Mouse (Mus musculus) thymus, postnatal 0 days (tissue): ENCODE data around the gene Ankrd66. TPM values are rescaled to one million over a fixed set of nuclear protein-coding genes. Genes with fewer than 3 reads are reported as not detected.
A peak's percentile ranks its signal among the peaks of the same experiment; 100 is the strongest.
"Not testable (repeated sequence)": the region's sequence is repeated elsewhere in the genome, so short reads cannot be mapped to it uniquely, and the experiment has no call there.

Source experiments
- DNase-seq: peaks from one replicate; pipeline ENCODE4 v3.0.0-alpha.2; 2015; ENCODE audit warnings: low spot score
- polyA plus RNA-seq: library from polyadenylated mRNA; unstranded; fragments of >200 nt; fragmentation: Nextera tagmentation; extraction: Ambion mirVana; gene quantifications from 2 replicates; pipeline ENCODE4 v1.2.1, GENCODE M21; 2015

Gene Ankrd66
- polyA plus RNA-seq, 1 experiment from 2014 or later = 0.10 TPM

DNA sequence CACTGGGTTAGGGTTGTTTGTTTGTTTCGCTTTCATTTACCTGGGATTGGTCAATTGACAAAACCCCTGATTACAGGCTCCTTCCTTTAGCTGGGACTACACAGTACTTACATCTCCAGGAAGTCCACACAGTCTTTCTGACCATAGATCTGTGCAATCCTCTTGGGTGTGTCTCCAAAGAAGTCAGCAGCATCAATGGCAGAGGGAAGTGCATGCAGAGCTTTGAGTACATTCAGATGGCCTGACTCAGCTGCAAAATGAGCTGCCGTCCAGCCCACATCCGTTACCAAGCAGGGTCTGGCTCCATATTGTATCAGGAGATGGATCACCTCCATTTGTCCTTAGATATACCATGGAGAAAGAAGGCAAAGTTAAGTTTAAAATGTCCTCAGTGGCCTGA is 4.7 kb downstream of the Ankrd66 start:
- no peak for DNase-seq

DNA sequence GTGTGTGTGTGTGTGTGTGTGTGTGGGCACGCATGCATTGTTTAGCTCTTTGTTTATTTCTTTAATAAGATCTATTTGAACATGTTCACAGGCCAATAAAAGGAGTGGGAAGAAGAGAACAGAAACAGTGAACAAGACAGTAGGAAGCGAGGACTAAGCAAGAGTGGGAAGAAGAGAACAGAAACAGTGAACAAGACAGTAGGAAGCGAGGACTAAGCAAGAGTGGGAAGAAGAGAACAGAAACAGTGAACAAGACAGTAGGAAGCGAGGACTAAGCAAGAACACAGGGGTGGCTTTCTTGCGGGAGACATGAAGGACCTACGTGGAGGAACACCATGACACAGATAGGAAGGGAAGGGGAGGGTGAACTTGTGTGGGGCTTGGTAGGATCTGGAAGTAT is 6.6 kb downstream of the Ankrd66 start:
- not testable (repeated sequence) for DNase-seq

DNA sequence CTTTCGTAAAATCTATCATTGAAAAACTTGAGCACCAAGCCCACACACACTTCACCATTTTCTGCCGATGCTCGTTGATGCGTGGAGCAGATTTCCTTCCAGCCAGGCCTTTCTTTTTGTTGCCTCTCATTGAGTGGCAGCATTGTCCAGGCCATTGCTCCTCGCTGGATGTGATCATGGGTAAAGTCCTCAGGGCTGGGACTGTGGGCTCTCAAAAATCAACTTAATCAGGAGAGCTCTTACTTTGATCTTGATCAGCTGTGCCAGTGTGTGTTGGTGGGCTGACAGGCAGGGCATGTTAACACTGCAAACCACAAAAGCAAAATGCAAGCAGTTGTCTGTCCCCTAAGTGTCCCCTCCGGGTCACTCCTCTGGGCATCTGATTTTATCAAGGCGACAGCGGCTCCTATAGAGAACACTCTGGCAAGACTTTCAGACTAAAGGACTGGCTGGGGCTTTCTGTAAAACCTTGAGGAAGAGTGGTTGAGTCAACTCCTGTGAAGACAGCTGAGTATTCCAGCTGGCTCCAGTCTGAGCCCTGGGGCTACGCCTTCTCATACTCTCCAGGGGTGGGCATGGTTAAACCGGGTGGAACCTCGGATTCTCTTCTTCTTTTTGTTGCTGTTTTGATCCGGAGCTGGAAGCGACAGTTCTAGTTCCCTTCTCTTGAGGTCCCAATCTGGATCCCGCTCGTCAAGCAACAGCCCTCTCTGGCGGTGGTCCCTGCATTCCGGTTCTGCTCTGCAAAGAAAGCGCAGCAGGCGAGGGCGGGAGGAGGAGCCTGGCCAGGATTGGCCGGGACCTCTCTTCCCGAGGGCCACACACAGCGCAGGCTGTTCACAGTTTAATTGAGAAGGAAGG is 8.8 kb downstream of the Ankrd66 start:
- no peak for DNase-seq

DNA sequence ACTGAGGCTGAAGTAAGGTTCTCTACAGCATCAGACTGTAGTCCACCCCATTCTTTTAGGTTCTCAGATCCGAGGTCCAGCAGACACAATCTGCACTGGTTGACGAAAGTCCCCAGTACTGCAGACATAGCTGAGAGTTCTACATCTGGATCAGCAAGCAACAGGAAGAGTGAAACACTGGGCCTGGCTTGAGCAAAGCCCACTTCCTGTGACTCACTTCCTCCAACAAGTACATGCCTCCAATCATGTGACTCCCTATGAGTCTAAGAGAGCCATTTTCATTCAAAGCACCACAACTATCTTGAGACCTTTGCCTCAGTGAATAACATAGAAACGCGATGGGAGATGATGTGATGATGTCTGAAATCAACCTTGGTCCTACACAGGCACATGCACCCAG is 12.2 kb downstream of the Ankrd66 start:
- DNase-seq = no peak

DNA sequence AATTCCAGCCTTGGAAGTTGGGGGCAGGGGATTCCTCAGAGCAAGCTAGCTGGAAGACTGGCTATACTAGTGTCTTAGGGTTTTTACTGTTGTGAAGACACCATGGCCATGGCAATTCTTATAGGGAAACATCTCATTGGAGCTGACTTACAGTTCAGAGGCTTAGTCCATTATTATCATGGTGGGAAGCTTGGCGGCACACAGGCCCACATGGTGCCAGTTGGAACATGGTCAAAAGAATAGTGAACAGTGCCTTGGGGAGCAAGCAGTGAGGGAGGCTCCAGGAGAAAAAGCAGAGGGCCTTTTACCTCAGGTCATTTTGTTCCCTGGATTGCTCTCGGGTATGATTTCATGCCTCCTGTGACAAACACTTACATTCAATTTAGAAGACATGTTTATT is 12.9 kb downstream of the Ankrd66 start:
- DNase-seq = no peak

DNA sequence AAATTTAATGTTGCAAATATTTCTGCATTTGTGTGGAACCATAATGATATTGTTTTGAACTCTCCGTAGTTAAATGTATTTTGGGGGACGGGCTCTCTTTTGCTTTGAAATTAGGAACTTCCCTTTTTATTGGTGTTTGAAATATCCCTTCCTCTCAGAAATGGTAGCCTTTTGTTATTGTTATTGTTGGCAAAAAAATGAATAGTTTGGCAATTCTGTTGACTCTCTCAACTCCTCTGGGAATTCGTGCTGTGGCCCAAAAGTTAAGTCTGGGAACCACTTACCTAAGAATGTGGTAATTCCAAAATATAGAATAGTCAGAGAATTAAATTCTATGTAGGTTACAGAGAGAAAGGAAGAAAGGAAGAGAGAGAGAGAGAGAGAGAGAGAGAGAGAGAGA is 23.3 kb downstream of the Ankrd66 start:
- DNase-seq = no peak

DNA sequence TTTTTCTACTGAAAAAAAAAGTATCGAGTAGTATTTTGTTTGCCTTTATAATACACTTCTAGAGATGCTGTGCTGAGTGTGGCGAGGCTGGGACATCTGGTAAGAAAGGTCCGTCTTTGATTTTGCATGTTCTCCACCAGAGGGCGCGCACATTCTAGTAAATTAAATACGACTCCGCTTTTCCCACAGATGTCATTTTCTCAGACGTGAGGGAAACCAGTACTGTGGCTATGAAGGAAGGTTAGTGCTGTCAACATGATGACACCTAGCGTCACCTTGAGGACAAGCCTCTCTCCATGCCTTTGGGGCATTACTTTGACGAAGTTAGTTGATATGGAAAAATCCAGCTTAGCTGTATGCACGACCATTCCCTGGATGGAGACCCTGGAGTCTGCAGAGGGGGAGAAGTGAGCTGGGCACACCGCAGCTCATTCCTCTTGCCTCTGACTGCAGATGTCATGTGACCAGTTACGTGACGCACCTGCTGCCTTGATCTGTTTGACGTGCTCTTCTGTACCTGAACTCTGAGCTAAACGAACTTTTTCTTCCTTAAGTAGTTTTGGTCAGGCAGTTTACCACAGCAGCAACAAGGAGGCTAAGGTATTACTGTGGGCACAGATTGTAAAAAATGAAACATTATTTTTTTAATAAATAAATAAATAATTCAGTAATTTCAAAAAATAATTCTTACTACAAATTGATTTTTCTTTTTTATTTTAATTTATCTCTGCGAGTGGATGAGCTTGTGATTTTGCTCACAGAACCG is 24.6 kb downstream of the Ankrd66 start:
- peak; percentile 68 for DNase-seq

DNA sequence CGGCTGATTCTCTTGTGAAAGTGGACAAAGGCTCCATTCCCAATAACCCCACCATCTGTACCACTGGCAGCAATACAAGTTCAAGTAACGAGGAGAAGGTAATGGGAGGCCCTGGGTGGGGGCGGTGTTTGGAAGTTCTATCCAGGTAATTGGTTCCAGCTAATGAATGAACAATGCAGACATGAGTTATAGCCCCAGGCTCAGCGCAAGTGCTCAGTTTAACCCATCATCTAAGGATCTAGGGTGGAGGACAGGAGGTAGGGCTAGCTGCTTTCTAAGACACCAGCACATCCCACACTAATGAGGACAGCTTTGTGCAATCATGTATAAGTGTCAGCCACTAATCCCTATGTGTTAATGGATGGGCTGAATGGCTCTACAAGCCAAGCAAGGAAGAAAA is 32.7 kb downstream of the Ankrd66 start:
- DNase-seq = no peak

DNA sequence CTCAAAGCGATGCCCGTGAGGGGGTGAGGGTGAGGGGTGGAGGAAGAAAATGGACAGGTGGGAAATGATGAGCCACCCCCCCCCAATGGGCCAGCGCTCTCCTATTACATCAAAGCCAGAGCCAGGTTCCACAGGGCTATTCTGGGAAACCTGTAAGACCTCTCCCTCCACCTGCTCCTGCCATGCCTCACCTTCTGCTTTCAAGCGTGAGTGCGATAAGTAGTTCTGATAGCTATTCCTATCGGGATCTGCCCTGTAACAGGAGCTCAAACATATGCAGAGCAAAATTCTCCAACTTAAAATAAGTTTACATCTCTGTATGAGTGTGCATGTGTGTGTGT is 38.9 kb downstream of the Ankrd66 start:
- DNase-seq = no peak

DNA sequence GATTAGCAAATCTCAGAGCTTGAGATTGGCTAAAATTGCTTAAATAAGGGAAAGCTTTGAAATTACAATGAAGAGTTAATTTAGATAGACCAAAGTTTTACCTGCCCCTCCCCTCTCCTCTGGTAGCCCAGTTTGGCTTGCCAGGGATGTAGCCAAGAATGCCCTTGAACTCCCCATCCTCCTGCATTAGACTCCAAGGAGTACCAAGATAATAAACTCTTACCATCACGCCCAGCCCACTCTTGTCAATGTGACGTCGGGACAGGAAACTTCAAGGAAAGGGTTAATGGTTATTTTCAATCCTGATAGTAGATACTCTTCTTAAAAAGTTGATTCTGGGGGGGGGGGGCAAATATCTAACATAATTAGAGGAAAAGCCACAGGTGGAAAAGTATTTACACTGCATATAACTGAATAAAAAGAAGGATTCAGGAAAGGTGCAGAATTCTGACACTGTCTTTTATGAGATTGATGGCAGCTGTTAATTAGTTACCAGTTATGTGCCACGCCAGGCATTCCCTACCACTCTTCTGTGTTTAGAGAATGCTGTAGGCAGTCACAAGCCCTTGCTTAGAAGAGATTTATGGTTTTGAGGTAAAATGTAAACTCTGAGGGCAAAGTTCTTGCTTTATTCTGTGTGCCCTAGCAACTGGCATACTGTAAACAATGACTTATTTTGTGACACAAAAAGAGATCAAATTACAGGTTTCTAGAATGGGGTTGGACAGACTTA is 39.4 kb downstream of the Ankrd66 start:
- DNase-seq = no peak

DNA sequence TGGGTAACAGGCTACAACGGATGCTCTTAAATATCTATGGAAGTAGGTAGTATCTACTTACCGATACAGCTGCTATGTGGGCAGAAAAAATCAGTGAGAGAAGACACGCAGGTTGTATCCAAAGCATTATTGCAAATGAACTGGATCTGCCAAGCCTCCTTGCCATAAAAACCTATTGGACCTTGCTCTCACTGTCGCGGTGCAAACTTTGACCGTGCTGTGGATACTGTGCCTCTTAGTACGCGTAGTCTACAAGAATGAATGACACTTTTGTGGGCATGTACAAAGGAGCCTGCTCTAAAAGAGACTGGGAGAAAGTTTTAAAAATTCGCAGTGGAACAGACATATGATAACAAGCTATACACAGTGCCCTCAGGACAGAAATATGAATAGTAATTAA is 40.8 kb downstream of the Ankrd66 start, which contains the start of gene Mep1a:
Gene Mep1a, minus strand, starts transcription at position 221 of the 400 bp plus-strand sequence.
- DNase-seq = no peak

DNA sequence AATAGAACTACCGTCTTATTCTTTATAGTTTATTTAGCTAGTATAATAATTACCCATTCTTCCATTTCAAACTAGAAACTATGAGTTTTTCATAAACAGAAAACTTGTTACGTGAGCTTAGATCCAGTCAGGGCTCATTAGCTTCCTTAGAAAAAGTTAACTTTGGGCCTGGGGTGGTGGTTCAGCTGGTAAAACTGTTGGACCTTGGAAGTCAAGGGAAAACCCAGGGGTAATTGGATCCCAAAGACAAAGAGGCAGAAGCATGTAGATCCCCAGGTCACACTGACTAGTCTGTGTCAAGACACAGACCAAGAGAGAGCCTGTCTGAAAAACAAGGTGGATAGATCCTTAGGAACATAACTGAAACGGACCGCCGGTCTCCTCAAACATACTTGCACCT is 41.8 kb downstream of the Ankrd66 start:
- DNase-seq = no peak

DNA sequence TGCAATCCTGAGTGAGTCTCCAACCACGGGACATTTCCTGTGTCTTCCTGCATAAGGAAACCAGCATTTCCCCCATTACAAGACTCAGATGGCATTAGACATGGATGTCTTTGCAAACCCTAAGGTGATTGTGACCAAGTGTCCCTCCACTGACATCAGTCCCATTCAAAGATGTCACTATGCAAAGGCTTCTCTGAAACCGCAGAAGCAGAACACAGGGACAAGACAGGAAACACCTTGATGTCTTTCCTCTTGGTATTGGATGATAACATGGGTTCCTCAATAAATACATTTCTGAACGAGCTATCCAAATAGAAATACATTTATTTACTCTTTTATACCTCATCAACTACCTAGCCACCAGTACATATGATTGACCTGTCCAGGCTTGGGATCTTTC is 42.2 kb downstream of the Ankrd66 start:
- no peak for DNase-seq

DNA sequence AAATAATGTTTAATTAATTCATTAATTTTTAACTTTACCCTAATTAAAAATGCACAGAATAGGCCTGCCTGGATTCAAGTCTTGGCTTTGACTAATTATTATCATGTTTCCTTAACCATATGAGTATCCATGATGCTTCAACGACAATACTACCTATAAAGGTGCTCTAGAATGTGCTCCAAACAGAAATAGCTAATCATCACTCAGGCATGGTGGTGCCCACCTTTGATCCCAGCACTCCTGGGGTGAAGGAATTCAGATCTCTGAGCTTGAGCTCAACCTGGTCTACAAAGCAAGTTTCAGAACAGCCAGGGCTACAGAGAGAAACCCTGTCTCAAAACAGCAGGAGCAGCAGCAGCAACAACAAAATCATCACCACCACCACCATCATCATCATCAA is 42.9 kb downstream of the Ankrd66 start:
- no peak for DNase-seq

DNA sequence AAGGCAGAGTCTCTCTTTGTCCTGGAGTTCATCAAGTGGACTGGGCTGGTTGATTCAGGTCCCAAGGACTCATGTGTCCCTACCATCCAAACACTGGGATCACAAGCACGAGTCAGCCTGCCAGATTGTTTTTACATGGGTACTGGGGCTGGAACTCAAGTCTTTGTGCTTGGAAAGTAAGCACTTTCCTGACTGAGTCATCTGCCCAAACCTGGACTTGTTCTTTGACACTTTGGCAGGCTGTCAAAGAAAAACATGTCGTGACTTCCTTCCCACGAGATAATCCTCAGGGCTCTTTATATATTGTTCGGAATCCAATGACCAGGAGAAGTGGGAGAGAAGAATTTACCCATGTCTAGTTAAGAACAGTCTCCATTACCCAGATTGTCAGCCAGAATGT is 45.9 kb downstream of the Ankrd66 start:
- DNase-seq = no peak

DNA sequence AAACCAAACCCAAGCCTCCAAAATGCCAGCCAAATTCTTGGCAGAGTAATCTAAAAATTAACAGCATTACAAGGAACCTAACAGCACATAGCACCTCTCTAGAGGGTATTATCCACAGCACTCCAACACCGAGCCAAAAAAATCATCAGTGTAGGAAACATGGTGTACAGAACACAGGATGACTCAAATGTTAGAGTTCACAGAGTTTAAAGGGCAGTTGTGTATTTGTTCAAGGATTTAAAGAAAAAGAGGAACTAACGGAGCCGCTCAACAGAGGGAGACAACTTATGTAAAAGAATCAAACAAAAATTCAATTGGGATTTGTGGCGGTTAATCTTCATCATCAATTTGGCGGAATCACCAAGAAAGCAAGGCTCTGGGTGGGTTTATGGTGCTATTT is 47.9 kb downstream of the Ankrd66 start:
- no peak for DNase-seq

DNA sequence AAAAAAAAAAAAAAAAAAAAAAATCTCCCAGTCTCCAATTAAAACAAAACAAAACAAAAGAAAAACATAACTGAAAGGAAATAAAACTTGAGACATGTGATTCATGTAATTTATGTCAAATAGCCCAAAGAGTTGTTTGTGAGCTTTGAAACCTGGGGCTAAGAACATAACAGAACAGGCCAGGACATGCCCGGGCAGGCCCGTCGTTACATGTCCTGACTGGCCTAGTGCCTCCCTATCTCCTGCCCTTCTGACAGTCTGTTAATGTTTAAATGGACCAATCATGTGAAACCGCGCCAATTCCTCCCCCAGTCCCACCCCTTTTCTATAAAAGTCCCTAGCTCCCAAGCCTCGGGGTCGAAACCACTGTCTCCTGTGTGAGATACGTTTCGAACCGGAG is 53.1 kb downstream of the Ankrd66 start:
- not testable (repeated sequence) for DNase-seq

DNA sequence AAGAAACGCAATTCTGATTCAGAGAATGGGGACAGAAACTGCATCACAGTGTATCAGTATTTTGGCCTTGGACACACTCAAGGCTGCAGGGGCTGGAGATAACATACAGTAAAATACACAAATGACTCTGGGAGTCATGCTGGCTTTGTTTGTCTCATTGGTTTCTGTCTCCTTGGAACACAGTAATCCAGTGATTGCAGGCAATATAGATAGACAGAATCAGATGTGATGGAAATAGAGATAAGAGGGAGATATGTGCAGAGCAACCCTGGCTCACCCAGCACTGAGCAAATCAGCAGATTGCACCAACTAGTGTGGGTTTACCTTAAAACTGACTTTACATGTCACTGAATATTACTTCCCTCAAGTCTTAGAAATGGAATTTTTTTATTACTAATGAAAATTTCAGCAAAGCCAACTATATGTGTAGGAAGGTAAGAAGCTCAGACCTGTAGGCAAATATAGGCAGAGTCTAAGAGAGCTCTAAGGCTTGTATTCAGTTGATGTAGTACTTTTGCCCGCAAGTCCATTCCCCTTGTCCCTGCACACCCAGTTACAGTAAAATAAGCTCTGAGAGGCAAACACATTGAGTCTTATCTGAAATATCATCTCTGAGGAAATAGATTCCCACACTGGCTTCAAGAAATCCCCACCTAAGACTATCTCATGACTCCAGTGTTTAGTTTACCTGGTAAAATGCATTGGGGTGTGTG is 54.8 kb downstream of the Ankrd66 start:
- no peak for DNase-seq

DNA sequence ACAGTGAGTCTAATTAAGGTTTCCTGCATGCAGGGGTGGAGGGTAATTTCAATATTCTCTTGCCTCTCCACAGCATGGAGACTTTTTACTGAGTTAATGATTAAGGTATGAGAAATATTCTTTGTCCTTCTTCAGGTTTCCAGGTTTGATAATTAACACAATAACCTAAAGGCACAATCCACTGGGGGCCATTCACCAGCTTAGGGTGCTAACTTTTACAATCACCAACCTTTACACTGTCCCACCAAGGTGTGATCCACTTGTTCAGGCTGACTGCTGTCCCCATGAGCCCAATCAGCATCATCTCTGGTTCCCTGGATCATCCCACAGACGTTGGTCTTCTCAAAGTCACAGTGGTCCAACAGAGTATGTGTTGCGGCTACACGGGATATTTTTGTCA is 57.5 kb downstream of the Ankrd66 start:
- no peak for DNase-seq
